Mouse (Mus musculus) bone marrow macrophage, adult 2 months (primary cell): Measurements from ENCODE around the gene Manf.

Experiments
- CTCF ChIP-seq: IDR thresholded peaks from 2 replicates; pipeline ENCODE4 v1.5.1; 2012; ENCODE audit warnings: low read depth, mild to moderate bottlenecking, low read length, moderate library complexity
- POLR2A ChIP-seq: IDR thresholded peaks from 2 replicates; pipeline ENCODE4 v1.6.1; 2012; ENCODE audit warnings: mild to moderate bottlenecking, low read depth, low read length, borderline replicate concordance

DNA sequence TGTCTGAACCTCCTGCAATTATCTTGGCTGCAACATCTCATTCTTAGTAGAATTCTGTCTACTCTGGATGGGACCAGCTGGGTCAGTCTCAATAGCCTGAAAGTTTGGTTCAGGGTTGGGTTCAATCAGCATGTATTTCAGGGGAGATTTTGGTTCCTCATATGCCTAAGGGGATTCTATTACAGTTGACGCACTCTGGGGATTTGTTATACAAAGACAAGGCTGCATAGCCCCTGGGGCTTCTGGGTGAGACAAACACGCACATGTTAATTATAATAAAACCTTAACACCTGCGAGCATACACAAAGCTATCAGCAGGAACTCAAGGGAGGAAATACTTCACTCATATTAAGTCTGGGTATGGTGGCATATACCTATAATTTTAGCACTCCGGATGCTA is 85.3 kb downstream of the Manf start:
- TF ChIP-seq POLR2A (no peak), CTCF (no peak)
